Mouse (Mus musculus) forebrain, embryonic 15.5 days (tissue): ENCODE measurements around the gene Ftl1. TPM values are rescaled to one million over a fixed set of nuclear protein-coding genes. Genes with fewer than 3 reads are reported as not detected.
A peak's percentile ranks its signal among the peaks of the same experiment; 100 is the strongest.
"Not testable (repeated sequence)": the region's sequence is repeated elsewhere in the genome, so short reads cannot be mapped to it uniquely, and the experiment has no call there.

Experiments used
- ATAC-seq: fragments of 200-750 bp; cut with Nextera tagmentation; replicated peaks from 2 replicates; pipeline ENCODE4 v1.8.0; 2017; ENCODE audit warnings: mild to moderate bottlenecking, moderate TSS enrichment, moderate library complexity
- H3K27ac ChIP-seq: fragments of 300-500 bp; sonication (generic); replicated peaks from 2 replicates; pipeline ENCODE4 v1.5.1; 2015; ENCODE audit warnings: mild to moderate bottlenecking, inconsistent platforms
- H3K27me3 ChIP-seq: fragments of 300-500 bp; sonication (generic); 2 replicates; pipeline ENCODE4 v1.6.1; 2015; ENCODE audit warnings: inconsistent platforms
- H3K36me3 ChIP-seq: fragments of 300-500 bp; sonication (generic); 2 replicates; pipeline ENCODE4 v1.6.1; 2015; ENCODE audit warnings: mild to moderate bottlenecking, inconsistent platforms
- H3K4me1 ChIP-seq: fragments of 300-500 bp; sonication (generic); 2 replicates; pipeline ENCODE4 v1.6.1; 2015; ENCODE audit warnings: inconsistent platforms
- H3K4me2 ChIP-seq: fragments of 300-500 bp; sonication (generic); replicated peaks from 2 replicates; pipeline ENCODE4 v1.6.1; 2015; ENCODE audit warnings: mild to moderate bottlenecking, inconsistent platforms
- H3K4me3 ChIP-seq: fragments of 300-500 bp; sonication (generic); 2 replicates; pipeline ENCODE4 v1.5.1; 2015; ENCODE audit warnings: mild to moderate bottlenecking, inconsistent platforms
- H3K9ac ChIP-seq: fragments of 300-500 bp; sonication (generic); replicated peaks from 2 replicates; pipeline ENCODE4 v1.6.1; 2015; ENCODE audit warnings: mild to moderate bottlenecking, inconsistent platforms
- H3K9me3 ChIP-seq: fragments of 300-500 bp; sonication (generic); 2 replicates; pipeline ENCODE4 v1.6.1; 2016; ENCODE audit warnings: inconsistent platforms
- WGBS: fragments of 180-500 bp; shearing (Covaris S2); methylation state at CpG from one replicate; pipeline ENCODE4 v1.1.7; 2015; ENCODE audit warnings: mixed read lengths; 5-methylcytosine and 5-hydroxymethylcytosine counted together
- polyA plus RNA-seq: library from polyadenylated mRNA; unstranded; fragments of >200 nt; fragmentation: Nextera tagmentation; extraction: Ambion mirVana; gene quantifications from 2 replicates; pipeline ENCODE4 v1.2.1, GENCODE M21; 2015

Gene Ftl1
- polyA plus RNA-seq, 1 experiment from 2014 or later = 6,132 TPM

- peak; percentile 71 for ATAC-seq
- 7% methylated on average over 37 of the region's 38 CpGs for WGBS
Observed at GRCm38 (mm10) chr7:45488293-45489204, 28.9 kb upstream of the Ftl1 start, which contains the start of gene Dhdh. TSS of gene Dhdh (minus strand) at chr7:45488805.

GRCm38 (mm10) chr7:45487861-45488292 is 28.2 kb upstream of the Ftl1 start:
- Histone ChIP-seq H3K4me1 (peaks cover 16% of the 10 kb centered on the region), H3K4me3 (peak overlapping the region; percentile 39), H3K9me3 (no peaks in the 10 kb centered on the region), H3K9ac (peak overlapping the region; percentile 56; the same call in 1 of the 2 replicates), H3K27ac (peak overlapping the region; percentile 68), H3K4me2 (peak overlapping the region; percentile 81), H3K27me3 (no peaks in the 10 kb centered on the region), H3K36me3 (peaks cover 1% of the 10 kb centered on the region; the same call in 1 of the 2 replicates)
- peak; percentile 67 for ATAC-seq
- WGBS = 15% methylated on average over 11 of the region's 11 CpGs

More at GRCm38 (mm10) chr7:45488293-45489204, 28.9 kb upstream of the Ftl1 start, which contains the start of gene Dhdh:
- Histone ChIP-seq H3K9ac (peak within 1 kb of the TSS; percentile 56), H3K4me3 (peak within 1 kb of the TSS; percentile 39), H3K27ac (peak within 1 kb of the TSS; percentile 68), H3K27me3 (no peaks in the 10 kb centered on the region), H3K4me1 (peaks cover 16% of the 10 kb centered on the region), H3K36me3 (peaks cover 8% of the 10 kb centered on the region), H3K4me2 (peak within 1 kb of the TSS; percentile 81), H3K9me3 (no peaks in the 10 kb centered on the region)

DNA sequence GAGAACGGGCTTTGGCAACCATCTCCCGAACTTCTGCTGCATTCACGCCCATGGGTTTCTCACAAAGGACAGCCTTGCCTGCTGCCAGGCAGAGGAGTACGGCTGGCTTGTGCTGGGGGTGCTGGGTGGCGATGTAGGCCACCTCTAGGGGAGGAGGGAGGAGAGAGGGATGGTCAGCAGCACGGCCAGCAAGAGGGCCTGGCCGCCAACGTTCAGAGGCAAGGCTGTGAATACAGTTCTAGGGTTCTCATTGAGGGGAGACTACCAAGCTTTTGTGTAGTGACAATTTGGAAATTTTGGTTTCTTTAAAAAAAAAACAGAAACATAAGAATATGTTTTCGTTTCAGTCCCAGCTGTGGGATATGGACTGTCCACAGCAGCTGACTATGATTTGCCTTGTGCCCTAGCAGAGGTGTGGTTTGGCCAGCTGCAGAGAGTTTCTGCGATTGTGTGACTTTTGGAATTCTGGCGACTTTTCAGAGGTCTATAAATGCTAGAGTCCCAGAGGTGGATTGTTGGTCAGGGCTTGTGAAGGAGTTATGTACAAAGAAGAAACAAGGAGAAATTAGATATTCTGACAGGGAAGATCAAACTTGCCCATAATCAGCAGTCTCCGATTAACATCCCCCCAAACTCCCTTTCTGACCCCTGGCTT is 27.2 kb upstream of the Ftl1 start, which contains the start of gene Gm45808:
TSS of gene Gm45808 (minus strand) at position 51 of the 655 bp plus-strand sequence.
- H3K4me3 ChIP-seq = no peak within 1 kb of the TSS
- H3K4me1 ChIP-seq = peaks cover 16% of the 10 kb centered on the region
- H3K36me3 ChIP-seq = no peaks in the 10 kb centered on the region
- no peak within 1 kb of the TSS for H3K4me2 ChIP-seq
- no peak within 1 kb of the TSS for H3K27ac ChIP-seq
- H3K9me3 ChIP-seq = no peaks in the 10 kb centered on the region
- ATAC-seq = no peak
- H3K27me3 ChIP-seq = no peaks in the 10 kb centered on the region
- 87% methylated on average over 12 of the region's 12 CpGs for WGBS
- H3K9ac ChIP-seq = no peak within 1 kb of the TSS

GRCm38 (mm10) chr7:45486158-45486557 is 26.5 kb upstream of the Ftl1 start:
- Histone ChIP-seq H3K4me1 (peaks cover 16% of the 10 kb centered on the region), H3K27me3 (no peaks in the 10 kb centered on the region), H3K36me3 (no peaks in the 10 kb centered on the region), H3K4me3 (no peak overlapping the region), H3K9ac (no peak overlapping the region), H3K9me3 (no peaks in the 10 kb centered on the region), H3K4me2 (no peak overlapping the region), H3K27ac (no peak overlapping the region)
- ATAC-seq = no peak
- 85% methylated on average over 7 of the region's 7 CpGs for WGBS

DNA sequence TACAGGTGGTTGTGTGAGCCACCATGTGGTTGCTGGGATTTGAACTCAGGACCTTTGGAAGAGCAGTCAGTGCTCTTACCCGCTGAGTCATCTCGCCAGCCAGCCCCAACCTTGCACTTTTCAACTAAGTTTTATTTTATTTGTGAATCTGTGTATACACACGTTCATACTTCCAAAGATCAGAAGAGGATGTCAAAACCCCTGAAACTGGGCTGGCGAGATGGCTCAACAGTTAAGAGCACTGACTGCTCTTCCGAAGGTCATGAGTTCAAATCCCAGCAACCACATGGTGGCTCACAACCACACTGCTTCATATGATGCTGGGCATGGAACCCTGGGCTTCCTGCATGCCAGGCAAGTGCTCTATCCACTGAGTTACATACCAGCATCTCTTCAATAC is 25.3 kb upstream of the Ftl1 start:
- H3K36me3 ChIP-seq, H3K9ac ChIP-seq: not testable (repeated sequence)
- H3K4me1 ChIP-seq = peaks cover 16% of the 10 kb centered on the region

GRCm38 (mm10) chr7:45482166-45482565 is 22.5 kb upstream of the Ftl1 start:
- Histone ChIP-seq H3K9ac (no peak overlapping the region), H3K4me2 (no peak overlapping the region), H3K27ac (no peak overlapping the region), H3K27me3 (no peaks in the 10 kb centered on the region), H3K9me3 (no peaks in the 10 kb centered on the region), H3K4me1 (no peaks in the 10 kb centered on the region), H3K4me3 (no peak overlapping the region), H3K36me3 (no peaks in the 10 kb centered on the region)
- no peak for ATAC-seq
- WGBS = 89% methylated on average over 1 of the region's 1 CpGs

More for the DNA sequence above, 25.3 kb upstream of the Ftl1 start:
- H3K27ac ChIP-seq, ATAC-seq, H3K27me3 ChIP-seq, H3K4me3 ChIP-seq, H3K9me3 ChIP-seq, H3K4me2 ChIP-seq: not testable (repeated sequence)
- 93% methylated on average over 5 of the region's 5 CpGs for whole genome bisulfite sequencing

GRCm38 (mm10) chr7:45481374-45481927 is 21.8 kb upstream of the Ftl1 start, which contains the start of gene Tulp2:
TSS of gene Tulp2 (plus strand) at chr7:45481877.
- Histone ChIP-seq H3K4me1 (no peaks in the 10 kb centered on the region), H3K9ac (no peak within 1 kb of the TSS), H3K36me3 (no peaks in the 10 kb centered on the region), H3K27ac (no peak within 1 kb of the TSS), H3K27me3 (no peaks in the 10 kb centered on the region), H3K4me3 (no peak within 1 kb of the TSS), H3K4me2 (no peak within 1 kb of the TSS), H3K9me3 (no peaks in the 10 kb centered on the region)
- ATAC-seq = peak; percentile 84
- 56% methylated on average over 15 of the region's 15 CpGs for WGBS

DNA sequence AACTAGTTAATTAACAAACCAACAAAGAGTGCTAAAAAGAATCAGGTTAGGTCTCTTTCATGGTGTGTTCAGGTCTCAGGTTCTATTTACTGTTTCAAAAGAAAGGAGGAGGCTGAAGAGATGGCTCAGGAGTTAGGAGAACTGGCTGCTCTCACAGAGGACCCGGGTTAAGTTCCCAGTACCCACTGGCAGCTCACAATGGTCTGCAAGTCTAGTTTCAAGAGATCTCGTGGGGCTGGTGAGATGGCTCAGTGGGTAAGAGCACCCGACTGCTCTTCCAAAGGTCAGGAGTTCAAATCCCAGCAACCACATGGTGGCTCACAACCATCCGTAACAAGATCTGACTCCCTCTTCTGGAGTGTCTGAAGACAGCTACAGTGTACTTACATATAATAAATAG is 20.6 kb upstream of the Ftl1 start:
- H3K36me3 ChIP-seq, H3K27ac ChIP-seq, H3K4me3 ChIP-seq, H3K4me1 ChIP-seq, ATAC-seq, H3K9ac ChIP-seq, H3K4me2 ChIP-seq, H3K27me3 ChIP-seq, H3K9me3 ChIP-seq: not testable (repeated sequence)
- WGBS = 90% methylated on average over 3 of the region's 4 CpGs

- Histone ChIP-seq H3K27me3 (no peaks in the 10 kb centered on the region), H3K4me1 (no peaks in the 10 kb centered on the region), H3K9me3 (no peaks in the 10 kb centered on the region), H3K9ac (no peak overlapping the region), H3K36me3 (no peaks in the 10 kb centered on the region), H3K27ac (no peak overlapping the region), H3K4me2 (no peak overlapping the region), H3K4me3 (no peak overlapping the region)
- WGBS = 97% methylated on average over 7 of the region's 7 CpGs
- no peak for ATAC-seq
Observed at GRCm38 (mm10) chr7:45478774-45479173, 19.1 kb upstream of the Ftl1 start.

GRCm38 (mm10) chr7:45477003-45477402 is 17.3 kb upstream of the Ftl1 start:
- no peaks in the 10 kb centered on the region for H3K27me3 ChIP-seq
- 13% methylated on average over 3 of the region's 3 CpGs for WGBS
- H3K9me3 ChIP-seq = no peaks in the 10 kb centered on the region
- H3K4me2 ChIP-seq = no peak overlapping the region
- no peak overlapping the region for H3K9ac ChIP-seq
- no peaks in the 10 kb centered on the region for H3K4me1 ChIP-seq
- ATAC-seq = peak; percentile 35; the same call in 1 of the 2 replicates
- no peak overlapping the region for H3K4me3 ChIP-seq
- no peaks in the 10 kb centered on the region for H3K36me3 ChIP-seq
- no peak overlapping the region for H3K27ac ChIP-seq

GRCm38 (mm10) chr7:45476453-45476852 is 16.8 kb upstream of the Ftl1 start:
- no peaks in the 10 kb centered on the region for H3K36me3 ChIP-seq
- no peaks in the 10 kb centered on the region for H3K27me3 ChIP-seq
- H3K9ac ChIP-seq = no peak overlapping the region
- H3K4me2 ChIP-seq = no peak overlapping the region
- WGBS = 46% methylated on average over 1 of the region's 1 CpGs
- no peaks in the 10 kb centered on the region for H3K9me3 ChIP-seq
- no peaks in the 10 kb centered on the region for H3K4me1 ChIP-seq
- no peak overlapping the region for H3K27ac ChIP-seq
- no peak for ATAC-seq
- no peak overlapping the region for H3K4me3 ChIP-seq
